Mouse (Mus musculus) thymus, postnatal 0 days (tissue): Measurements from ENCODE around the gene Ntrk2. TPM values are rescaled to one million over a fixed set of nuclear protein-coding genes. Genes with fewer than 3 reads are reported as not detected.
A peak's percentile ranks its signal among the peaks of the same experiment; 100 is the strongest.

Experiments
- DNase-seq: peaks from one replicate; pipeline ENCODE4 v3.0.0-alpha.2; 2015; ENCODE audit warnings: low spot score
- polyA plus RNA-seq: library from polyadenylated mRNA; unstranded; fragments of >200 nt; fragmentation: Nextera tagmentation; extraction: Ambion mirVana; gene quantifications from 2 replicates; pipeline ENCODE4 v1.2.1, GENCODE M21; 2015

The Ntrk2 gene
- 1.0 and 1.2 TPM in 2 replicates for polyA plus RNA-seq

DNA sequence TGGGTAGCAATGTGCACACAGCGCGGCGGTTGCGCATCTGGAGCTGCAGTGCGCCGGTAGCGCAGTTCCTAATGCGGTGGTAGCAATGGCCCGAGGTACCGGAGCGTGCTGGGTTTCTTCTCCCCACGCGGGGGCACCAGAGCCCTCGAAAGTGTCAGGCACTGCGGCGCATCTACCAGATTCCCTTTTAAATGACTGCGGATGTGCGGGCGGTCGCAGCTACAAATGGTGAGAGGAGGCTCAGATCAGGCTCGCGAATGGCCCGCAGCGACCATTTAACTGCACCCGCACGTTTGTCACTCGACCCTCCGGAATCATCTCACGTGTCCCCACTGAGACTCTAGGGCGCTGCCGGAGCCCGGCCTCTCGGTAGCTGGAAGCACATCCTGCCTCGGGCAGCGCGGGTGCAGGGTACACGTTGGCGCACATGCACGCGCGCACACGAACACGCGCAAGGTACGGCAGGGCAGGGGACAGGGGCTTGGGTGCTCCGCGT lies at the start of gene Ntrk2:
Gene Ntrk2, plus strand, starts transcription at position 173 of the 496 bp plus-strand sequence.
- DNase-seq = peak; percentile 29

DNA sequence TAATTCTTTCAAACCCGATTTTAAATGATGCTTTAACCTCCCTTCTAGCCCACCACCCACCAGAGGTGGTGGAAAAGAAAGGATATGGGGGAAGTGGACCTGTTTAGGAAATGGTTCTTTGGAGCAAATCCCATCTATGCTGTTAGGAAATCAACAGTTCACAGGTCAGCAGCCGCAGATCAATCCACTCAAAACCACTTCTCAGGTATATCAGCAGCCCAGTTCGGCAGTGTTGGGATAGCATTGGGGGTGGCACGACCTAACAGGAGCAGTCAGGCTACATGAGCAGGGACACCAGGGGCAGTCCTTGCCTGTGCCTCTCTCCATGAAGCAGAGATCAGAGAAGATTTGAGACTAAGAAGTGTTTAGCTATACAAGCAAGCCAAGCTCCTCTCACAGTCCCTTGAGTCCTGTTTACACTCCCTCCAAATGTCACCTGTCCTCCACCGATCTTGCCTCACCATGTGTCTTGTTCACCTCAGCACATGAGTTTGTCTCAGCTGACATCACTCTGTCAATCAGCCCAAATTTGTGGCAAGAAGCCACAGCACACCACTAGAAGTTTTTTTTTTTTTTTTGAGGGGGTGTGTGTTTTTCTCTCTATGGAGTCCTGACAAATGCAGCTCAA lies 45.3 kb upstream of the Ntrk2 start:
- DNase-seq = no peak

DNA sequence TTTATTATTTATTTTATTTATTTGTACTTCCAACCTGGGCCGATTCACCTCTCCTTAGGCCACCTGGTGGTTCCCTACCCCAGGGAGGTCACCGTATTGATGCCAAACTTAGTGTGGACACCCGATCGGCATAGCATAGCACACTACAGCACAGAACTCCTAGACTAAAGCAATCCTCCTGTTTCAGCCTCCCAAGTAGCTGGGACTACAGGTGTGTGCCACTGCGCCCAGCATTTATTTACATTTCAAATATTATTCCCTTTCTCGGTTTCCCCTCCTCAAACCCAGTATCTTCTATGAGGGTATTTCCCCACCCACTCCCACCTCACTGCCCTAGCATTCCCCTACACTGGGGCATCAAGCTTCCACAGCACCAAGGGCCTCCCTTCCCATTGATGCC lies 38.1 kb upstream of the Ntrk2 start:
- no peak for DNase-seq

DNA sequence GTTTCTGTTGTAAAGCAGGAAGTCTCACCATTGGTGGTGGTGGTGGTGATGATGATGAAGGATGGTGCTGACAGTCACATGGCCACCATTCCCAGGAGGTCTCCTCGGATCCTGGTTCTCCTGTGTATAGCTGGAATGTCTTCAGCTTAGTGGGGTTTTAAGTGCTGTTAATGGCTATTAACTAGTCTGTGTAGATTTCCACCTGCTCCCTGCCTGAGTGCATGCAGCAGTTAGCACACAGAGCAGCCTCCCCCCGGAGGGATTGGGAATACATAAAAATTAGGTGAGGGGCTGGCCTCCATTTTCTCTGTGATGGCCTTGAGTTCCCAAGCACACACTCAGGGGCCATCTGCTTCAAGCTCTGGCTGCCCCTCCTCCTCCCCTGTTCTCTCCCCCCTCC lies 36.9 kb upstream of the Ntrk2 start:
- no peak for DNase-seq

DNA sequence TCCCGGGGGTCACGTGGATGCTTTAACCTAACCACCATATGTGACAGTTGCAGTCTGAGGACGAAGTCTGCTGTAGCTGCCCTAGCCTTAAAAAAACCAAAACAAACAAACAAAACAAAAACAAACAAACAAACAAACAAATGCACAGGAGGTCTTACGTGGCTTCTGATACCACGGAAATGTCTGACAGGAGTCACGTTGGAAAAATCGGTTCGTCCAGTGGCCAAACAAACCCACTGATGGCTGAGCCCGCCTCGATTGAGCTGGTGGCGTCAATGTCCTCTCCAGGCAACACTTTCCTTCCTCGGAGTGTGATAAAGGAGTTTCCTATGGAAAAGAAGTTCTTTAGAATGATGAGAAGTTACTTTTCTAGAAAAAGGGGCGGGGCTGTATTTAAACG lies 27.1 kb upstream of the Ntrk2 start:
- DNase-seq = no peak

DNA sequence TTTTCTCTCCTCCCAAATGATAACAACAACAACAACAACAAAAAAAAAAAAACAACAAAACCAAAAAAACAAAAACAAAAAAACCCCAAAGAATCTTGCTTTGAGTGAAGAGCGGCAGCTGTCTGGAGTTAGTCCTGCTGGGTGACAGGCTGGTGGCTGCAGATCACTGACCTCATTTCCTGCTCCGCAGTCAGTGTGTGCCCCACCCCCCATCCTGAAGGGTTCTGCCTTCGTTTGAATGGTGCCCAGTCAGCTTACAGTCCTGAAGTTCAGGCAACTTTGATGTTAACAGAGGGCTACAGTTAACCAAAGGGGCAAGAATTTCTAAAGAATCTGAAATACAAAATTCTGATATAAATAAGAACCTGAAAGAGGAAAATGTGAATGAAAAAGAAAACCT lies 19.9 kb upstream of the Ntrk2 start:
- no peak for DNase-seq

DNA sequence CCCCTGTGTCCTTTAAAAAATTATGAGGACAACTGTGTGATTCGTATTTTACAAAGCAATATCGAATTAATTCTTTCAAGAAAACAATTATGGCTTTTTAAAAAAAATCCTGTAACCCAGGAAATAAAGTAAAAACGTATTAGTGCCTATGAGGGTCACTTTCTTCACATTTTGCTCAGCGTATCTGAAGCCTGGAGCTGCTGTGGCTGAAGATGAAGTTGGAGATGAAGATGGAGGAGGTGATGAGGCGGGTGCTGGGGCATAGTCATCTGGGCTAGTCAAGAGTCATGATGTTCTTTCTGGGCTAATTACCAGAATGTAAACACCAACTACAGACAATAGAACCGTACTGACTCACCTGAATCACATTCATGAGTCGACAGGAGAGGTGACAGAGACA lies 15.6 kb upstream of the Ntrk2 start:
- DNase-seq = no peak

DNA sequence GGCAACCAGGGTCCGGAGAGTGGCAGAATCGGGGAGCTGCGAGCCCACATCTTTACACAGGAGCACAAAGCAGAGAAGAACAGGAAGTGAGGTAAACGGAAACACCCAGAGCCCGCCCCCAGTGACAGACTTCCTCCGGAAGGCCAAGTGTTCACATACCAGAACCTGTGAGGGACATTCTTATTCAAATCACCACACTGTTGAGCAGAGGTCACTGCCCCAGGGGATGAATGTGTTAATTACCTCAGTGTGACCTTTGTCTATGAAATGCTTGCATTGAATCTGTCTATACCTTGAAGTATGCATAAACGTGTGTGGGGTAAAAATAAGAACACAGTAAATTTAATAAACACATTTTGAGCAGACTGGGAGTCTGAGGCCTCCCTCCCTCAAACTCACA lies 9.0 kb upstream of the Ntrk2 start:
- no peak for DNase-seq

DNA sequence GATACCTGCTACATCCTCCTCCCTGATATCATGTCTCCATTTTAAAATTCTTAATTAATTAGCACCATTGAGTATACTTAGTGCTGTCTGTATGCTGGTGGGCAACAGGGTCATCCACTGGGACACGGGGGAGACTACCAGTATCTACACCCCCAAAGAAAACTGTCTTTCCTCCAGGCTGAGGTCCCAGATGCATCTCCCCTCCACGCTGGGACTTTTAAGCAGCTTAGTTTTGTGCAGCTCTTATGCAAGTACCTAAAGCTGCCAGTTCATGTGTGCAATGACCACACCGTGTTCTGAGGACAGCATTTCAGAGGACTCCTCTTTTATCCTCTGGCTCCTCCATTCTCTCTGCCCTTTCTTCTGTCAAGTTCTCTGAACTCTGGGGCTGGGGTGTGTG lies 5.1 kb upstream of the Ntrk2 start:
- no peak for DNase-seq

DNA sequence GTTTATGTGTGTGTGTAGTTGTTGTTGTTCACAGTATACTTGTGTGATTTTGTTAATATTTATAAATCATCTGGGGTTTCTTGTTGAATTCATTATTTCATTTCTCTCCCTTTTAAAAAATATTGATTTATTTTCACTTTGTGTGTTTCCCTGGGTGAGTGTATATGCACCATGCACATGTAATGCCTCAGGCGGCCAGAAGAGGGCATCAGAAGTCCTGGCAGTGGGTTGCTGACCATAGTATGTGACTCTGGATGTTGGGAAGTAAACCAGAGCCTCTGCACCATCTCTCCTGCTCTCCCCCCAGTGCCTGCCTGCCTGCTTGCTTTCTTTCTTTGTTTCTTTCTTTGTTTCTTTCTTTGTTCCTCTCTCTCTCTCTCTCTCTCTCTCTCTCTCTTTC lies 2.5 kb upstream of the Ntrk2 start:
- no peak for DNase-seq

DNA sequence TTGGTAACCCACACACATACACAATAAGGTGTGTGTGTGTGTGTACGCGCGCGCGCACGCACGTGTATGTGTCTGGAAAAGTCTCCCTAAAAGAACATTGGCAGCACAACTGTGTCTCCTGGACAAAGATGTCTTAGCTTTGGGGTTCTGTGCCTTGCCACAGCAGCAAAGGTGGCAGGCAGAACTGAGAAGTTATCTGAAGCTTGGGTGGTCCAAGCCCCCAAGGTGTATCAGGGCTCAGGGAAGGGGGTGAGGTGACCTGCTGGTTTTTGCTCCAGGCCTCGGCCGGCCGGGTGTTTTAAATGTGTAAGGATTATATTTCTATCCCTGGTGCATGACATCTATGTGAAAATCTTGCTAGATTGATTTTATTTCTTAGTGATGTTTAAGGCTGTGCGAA lies 536 bp upstream of the Ntrk2 start:
- no peak for DNase-seq

DNA sequence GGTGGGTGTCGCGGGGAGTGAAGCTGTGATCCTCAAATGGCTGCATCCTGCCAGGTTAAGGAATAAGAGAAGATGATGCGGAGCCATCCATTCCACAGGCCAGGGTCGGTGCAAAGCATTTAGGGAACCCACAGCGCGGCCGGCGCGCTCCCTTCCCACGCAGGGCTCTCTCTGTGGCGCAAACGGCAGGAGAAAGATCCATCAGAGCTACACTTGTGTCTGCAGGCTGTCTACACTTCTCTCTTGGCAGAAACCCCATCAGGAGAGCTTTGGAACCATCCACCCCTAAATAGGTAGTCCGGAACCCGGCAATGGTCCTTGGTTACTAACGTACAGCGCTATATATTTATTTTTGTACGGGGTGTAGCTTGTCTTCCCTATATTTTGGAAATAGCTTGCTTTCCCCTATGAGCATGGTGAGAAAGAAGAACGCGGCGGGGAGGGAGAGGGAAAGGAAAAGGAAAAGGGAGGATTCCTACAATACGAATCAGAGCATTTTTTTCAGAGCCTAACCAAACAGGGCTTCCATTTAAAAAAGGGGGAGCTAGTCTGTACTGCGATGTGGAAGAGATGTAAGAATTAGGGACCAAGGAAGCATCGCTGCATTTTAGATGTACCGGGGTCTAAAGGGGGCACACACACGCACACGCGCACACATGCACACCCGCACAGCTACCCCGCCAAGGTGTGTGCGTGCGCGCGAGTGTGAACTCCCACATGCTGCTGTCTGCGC lies 693 bp downstream of the Ntrk2 start:
- no peak for DNase-seq

DNA sequence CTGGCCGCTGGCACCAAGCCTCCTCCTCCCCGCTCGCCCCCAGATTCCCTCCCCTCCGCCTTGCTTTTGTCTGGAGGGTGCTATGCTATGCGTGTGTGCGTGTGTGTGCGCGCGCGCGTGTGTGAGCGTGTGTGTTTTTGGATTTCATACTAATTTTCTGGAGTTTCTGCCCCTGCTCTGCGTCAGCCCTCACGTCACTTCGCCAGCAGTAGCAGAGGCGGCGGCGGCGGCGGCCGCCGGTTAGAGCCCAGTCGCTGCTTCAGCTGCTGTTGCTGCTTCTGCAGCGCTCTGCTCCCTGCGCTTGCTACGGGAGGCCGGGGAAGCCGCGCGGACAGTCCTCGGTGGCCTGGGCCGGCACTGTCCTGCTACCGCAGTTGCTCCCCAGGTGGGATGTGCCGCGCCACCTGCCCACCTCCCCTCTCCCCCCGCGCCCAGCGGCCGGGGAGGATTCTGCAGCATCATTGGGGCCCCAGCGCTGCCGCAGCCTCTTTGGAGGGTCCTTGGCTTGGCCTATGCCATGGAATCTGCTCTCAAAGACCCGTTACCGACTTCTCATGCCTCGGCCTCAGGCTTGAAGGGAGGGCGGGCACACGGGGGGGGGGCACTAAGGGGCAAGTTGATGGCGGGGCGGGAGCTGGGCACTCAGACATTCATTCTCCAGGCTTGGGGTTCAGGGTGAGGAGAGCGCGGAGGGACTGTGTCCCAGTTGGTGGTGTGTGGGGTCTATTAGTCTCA lies 1.4 kb downstream of the Ntrk2 start:
- DNase-seq = no peak

DNA sequence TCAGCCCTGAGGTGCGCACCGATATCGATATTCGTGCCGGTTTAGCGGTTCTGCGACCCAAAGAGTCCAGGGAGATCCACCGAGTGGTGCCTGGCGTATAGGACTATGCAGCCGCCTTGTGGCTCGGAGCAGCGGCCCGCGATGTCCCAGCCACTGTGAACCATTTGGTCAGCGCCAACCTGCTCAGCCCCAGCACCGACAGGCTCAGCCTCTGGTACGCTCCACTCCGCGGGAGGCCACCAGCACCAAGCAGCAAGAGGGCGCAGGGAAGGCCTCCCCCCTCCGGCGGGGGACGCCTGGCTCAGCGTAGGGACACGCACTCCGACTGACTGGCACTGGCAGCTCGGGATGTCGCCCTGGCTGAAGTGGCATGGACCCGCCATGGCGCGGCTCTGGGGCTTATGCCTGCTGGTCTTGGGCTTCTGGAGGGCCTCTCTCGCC lies 2.0 kb downstream of the Ntrk2 start:
- no peak for DNase-seq

DNA sequence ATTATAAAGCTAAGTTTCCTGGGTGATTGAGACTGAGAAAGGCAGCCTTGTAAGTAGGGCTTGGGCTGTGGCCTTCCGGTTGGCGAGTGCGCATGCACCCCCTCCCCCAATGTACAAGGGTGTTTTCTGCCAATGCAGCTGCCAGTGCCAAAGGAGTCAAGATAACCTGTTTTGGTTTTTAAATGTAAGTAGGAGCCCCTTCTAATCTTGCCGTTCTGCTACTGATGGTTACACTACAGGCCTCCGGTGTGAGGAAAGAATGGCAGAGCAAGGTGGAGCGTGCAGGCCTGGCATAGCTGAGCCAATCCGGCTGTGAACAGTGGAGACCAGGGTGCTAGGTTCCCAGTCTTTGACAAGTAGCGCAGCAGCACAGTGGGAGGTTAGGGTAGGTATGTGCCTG lies 3.6 kb downstream of the Ntrk2 start:
- no peak for DNase-seq

DNA sequence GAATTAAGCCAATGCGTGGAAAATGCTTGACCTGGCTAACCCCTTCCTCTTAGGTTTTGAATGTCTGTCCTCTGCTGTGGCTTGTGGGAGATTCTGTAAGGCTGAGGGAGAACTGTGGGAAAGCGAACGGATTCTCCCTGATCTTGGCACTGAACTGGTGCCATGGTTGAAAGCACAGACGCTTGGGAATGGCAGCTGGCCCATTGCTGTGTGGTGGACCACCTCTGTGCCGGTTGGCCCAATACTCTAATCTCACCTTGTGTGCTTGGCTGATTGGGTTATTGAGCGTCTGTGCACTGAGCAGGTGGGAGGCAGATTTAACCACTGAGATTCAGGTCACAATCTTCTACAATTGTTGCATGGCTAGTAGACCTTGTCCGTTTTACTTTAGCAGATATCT lies 18.4 kb downstream of the Ntrk2 start:
- no peak for DNase-seq

DNA sequence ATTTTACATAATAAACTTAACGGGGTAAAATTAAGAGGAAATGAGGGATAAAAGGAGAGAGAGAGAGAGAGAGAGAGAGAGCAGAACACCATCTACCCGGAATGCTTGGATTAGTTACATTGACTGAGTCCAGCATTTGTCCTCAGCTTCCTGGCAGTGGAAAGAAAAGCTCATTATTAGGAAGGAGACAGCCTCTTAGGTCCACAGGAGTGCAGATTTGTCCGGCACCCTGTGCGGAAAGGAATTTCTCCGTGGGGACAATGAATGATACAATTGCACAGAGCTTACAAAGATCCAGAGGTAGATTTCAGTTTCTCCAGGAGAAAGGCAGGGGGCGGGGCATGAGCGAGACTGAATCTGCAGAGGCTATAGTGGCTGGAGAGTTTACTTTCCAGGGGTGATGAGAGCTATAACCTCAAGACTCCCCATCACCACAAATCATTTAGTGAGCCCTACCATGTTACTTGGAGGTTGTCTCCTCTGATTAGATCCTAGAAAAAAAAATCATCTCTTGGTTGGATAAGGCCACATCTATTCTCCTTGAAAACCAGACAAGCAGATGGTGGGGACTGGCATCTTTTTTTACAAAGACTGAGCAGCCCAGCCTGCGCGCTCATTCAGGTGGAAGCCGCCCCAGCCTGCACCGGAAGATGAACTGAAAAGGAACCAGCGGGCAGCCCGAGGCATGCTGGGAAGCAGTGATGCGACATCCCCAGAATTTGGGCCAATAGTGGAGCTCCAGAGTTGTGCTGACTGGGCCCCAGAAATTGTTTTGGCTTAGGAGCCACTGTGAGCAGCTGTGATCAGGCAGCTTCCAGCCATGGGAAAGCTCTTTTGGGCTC lies 20.2 kb downstream of the Ntrk2 start:
- DNase-seq = no peak

DNA sequence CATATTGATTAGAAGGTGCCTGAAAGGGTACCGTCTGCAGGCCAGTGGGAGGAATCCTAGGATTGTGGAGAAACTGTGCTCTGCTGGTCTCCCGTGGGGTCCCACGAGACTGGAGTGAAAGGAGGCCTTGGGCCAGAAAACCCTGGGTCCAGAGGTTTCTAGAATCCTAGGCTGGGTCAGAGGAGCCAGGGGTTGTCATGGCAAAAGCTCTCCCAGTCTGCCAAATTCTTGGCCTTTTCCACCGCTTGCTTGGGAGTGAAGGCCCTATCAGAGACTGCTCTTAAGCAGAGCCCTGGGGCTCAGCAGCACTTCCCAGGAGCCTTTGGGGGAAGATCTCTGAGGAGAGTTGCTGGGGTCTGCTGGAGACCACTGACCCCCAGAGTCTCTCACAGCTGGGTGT lies 25.6 kb downstream of the Ntrk2 start:
- DNase-seq = no peak

DNA sequence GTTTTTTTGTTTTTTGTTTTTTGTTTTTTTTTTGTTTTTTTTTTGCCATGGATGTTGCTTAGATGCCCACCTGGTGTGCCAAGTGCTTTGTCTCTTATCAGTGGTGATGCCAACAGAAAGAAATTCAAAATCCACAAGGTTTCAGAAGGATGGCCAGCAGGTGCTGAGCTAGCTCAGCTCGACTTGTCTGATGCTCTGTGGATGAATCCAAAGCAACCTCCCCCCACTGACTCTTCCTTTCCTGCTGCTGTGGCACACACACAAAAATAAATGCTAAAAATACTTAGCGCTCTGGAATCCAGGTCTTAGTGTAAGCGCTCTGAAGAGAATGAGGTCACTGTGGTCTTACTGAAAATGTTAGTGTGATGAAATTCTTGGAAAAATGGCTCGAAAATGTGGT lies 28.4 kb downstream of the Ntrk2 start:
- DNase-seq = no peak

DNA sequence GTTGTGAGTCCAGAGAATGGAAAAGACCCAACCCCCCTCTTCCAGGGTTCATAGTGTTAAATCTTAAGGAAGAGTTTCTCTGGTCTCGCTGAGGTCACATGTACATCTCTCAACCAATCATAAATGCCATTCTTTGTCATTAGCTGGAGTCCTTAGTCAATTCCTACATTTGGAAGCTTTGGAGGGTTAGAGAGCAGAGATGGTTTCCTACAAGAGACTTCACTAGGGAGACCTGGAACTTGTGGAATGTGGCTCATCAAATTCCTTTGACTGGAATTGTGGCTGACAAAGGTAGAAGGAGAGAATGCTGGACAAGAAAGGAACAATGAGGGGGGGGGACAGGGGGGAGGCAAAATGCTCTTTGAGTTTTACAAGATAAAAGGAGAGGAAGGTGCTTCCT lies 30.5 kb downstream of the Ntrk2 start:
- DNase-seq = no peak

DNA sequence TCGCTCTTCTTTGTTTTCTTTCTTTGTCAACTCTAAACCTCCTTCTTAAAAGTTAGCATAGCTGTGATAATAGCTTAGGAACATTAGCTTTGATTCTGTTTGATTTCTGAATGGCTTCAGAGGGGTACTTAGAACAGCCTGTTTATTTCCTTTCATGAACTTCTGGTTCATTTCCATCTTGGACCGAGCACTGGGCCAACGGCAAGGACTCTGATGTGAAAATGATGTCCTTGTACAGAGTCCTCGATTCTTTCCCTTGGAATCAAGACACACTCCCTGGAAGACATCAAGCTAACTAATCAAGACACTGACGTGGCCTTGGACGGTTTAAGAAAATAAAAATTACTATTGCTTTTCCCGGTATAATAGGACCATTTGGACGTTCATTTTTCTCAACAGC lies 31.7 kb downstream of the Ntrk2 start:
- no peak for DNase-seq
